Mouse (Mus musculus) megakaryocyte, embryonic 14.5 days (primary cell): Measurements from ENCODE around the gene Unc93b1.

Experiments
- FLI1 ChIP-seq: IDR thresholded peaks from 2 replicates; pipeline ENCODE4 v1.6.1; 2012; ENCODE audit warnings: low read length, inconsistent platforms, mixed read lengths
- GATA1 ChIP-seq: IDR thresholded peaks from 3 replicates; pipeline ENCODE4 v1.6.1; 2012; ENCODE audit warnings: mixed read lengths, low read length, inconsistent platforms, borderline replicate concordance

DNA sequence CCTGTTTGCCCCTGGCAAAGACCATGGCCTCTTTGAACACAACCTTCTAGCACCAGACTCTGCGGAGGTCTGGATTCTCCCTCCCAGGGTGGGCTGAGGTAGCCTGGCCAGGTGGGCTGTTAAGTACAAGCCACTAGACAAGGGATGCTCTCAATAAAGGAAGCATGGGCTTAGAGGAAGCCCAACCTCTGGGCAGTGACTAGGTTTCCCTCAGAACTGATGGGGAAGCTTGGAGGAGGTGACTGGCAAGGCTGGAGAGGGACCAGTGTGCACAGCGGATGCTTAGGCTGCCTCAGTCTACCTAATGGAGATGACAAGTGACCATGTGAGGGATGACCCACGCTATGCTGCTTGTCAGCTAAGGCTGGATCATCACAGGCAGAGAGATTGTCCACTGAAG is 57.0 kb downstream of the Unc93b1 start:
- no peak for TF ChIP-seq FLI1
- no peak for TF ChIP-seq GATA1
